Mouse (Mus musculus) neural tube, embryonic 10.5 days (tissue): ENCODE results near the gene Krt34.

Experiments used
- DNase-seq: peaks from one replicate; pipeline ENCODE4 v3.0.0-alpha.2; 2017; ENCODE audit warnings: low spot score; ENCODE audit errors: extremely low spot score

Krt34 gene

GRCm38 (mm10) chr11:100041454-100041853 is at the start of gene Krt34:
TSS of gene Krt34 (minus strand) at chr11:100041554.
- no peak for DNase-seq

GRCm38 (mm10) chr11:100088378-100089025 is 47.1 kb upstream of the Krt34 start:
- DNase-seq: no peak

DNA sequence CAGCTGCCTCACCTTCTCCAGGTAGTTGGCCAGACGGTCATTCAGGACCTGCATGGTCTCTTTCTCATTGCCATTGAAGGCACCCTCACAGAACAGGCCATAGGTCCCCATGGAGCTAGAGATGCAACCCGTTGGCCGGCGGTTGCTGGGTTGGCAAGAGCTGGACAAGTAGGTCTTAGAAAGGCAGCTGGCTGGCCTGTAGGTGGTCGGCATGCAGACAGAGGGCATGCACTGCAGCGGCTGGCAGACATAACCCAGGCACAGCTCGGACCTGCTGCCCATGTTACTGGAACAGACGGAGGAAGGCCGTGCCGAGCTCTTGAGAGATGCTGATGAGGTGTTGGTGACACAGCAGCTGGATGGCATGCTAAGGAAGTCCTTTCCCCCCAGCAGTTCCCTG is 46.5 kb upstream of the Krt34 start, which contains the start of gene Krt32:
TSS of gene Krt32 (minus strand) at position 366 of the 400 bp plus-strand sequence.
- no peak for DNase-seq

DNA sequence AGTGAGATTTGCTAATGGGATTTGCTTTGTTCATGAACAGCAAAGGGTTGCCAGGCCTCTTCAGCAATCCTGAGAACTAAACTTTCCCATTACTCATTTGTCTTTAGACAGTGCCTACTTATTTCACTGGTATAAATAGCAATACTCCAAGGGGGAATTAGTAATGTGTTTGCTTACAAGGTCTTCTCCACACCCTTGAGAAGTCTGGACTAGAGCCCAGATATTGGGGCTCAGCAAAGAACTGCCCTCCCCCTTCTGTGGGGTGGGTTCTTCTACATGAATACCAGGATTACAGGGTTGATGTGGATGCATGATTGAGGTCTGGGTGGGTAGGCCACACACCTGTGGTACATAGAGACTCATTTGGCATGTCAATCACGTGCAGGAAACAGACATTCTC is 32.5 kb upstream of the Krt34 start:
- DNase-seq: no peak

GRCm38 (mm10) chr11:100067293-100068036 is 26.1 kb upstream of the Krt34 start:
- DNase-seq: no peak

DNA sequence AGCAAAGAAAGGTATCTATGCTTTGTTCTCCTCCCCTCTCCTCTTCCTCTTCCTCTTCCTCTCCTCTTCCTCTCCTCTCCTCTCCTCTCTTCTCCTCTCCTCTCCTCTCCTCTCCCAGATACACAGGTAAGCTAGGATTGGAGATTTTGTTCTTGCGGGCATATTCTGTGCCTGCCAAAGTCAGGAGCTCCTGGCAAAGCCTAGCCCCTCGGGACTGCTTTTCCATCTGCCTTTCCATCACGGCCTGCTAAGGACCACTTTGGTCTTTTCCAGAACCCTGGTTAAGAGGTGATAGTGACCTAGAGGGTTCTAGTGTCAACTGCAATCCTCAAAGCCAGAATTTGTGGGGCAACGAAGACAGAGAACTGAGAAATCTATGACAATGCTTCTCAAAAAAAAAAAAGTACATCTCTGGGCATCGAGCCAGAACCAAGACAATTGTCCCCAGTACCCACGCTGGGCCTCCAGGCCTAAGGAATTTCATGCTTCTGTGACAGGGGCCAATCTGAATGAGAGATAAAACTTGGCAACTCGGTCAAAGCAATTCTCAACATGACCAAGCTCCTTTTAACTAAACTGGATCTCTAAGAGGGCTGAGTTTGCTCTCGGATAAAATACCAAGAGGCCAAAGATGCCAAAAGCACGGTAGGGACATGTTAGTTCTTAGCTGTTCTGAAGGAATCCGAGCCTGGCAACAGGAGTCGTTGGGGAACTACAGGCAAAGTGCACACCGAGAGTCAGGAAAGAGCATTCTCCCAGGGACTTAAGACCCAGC is 25.1 kb upstream of the Krt34 start:
- no peak for DNase-seq

DNA sequence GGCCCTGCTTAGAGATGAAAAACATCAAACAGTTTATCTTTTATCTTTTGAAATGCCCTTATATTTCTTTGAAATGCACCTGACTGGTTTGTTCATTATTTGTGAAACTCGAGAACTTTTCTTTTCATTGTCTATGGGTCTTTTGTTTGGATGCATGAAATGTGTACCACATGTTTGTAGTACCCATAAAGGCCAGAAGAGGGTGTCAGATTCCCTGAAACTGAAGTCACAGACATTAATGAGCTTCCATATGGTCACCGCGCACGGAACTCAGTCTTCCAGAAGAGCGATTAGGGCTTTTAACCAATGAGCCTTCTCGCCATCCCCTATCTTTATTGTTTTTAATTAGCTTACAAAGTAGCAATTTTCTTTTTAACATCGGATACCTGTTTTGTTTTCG is 17.5 kb upstream of the Krt34 start:
- no peak for DNase-seq

GRCm38 (mm10) chr11:100055686-100056655 is 14.6 kb upstream of the Krt34 start:
- no peak for DNase-seq

GRCm38 (mm10) chr11:100050451-100050850 is 9.1 kb upstream of the Krt34 start, which contains the start of gene Krt31:
TSS of gene Krt31 (minus strand) at chr11:100050551.
- no peak for DNase-seq

DNA sequence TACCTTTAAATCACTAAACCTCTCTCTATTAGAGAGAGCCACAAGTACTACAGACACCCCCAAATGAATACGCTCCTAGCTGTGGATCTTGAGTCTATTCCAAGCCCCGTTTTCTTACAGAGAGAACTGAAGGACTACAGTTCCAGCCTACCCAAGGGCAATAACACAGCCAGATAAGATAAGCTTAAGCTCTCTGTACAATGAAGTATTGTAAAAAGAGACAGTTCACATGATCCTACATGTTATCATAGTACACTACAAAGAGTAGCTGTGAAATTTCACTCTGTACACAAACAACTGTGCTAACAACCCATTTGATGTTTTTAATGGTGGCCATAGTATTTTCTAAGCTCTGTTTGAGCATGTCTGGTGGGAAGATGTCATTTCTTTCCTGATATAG is 5.8 kb upstream of the Krt34 start:
- DNase-seq: no peak

GRCm38 (mm10) chr11:100046303-100046866 is 5.0 kb upstream of the Krt34 start:
- DNase-seq: no peak

- DNase-seq: no peak
Observed at GRCm38 (mm10) chr11:100029768-100030167, 11.6 kb downstream of the Krt34 start, which contains the start of gene Krt33b. TSS of gene Krt33b (minus strand) at chr11:100029868.

DNA sequence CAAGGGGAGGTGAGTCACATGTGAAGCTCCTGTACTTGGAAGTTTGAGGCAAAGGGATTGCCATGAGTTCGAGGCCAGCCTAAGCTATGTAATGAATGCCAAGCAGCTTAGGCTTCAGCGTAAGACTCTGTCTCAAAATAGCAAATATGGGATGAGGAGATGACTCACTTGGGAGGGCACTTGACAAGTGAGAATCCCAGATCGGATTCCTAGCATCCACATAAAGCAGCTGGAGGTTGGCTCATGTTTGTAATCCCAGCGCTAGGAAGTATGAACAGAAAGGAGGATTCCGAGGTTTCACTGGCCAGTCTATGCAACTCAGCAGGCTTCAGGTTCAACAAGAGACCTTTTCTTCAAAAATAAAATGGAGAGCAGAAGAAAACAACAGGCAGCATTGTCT is 19.9 kb downstream of the Krt34 start:
- DNase-seq: no peak

GRCm38 (mm10) chr11:100019466-100019865 is 21.9 kb downstream of the Krt34 start:
- no peak for DNase-seq

- no peak for DNase-seq
Observed at GRCm38 (mm10) chr11:100016112-100016511, 25.2 kb downstream of the Krt34 start, which contains the start of gene Krt33a. TSS of gene Krt33a (minus strand) at chr11:100016212.

DNA sequence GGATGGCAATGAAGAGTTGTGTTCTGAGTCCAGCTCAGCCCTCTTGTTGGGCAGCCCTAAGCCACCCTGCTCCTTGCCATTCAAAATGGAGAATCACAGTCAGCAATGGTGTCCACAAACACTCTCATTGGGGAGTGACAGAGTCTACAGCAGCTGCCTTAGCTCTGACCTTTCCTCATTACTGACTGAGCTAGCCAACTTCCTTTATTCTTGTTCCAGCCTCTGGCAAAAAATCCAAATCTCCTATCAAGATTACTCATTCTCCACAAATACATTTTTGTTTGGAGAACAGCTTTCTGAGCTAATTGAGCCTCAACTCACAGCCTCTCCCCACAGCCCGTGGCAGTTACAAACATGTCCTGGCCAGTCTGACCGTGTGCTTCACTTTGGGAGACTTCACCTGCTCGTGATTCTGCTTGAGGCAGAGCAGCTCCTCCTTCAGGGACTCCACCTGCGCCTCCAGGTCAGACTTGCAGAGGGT is 27.6 kb downstream of the Krt34 start:
- DNase-seq: no peak

DNA sequence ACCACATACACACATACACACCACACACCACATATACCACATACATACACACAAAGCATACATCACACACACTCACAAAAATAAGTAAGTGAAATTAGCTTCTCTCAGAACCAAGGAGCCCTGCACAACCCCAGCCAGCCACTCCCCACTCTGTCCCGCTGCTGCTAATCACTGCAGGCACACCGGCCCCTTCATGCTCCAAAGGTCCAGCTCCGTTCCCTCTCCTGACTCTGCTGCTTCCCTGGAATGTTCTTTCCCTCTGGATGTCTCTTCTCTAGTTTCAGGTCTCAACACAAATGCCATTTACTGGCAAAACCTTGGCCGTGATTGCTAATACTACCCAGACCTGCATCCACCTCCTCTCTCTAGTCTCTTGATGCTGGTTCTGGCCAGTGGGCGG is 30.7 kb downstream of the Krt34 start:
- DNase-seq: no peak

DNA sequence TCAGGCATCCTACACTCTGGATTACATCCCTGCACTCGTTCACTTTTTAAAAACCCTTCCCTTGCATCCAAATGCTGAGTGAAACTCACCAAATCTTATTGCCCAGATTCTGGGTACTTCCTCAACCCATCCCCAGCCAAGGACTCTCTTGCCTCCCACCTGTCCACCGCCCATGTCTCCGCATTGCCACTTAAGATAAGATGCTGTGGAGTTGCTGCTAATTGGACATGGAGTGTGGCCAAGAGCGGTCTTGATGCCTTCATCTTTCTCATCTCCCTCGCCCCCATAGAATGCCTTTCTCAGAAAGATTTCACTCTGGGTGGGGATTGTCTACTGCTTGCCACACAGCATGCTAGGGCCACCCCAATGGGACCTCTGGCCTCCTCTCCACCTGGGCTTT is 33.0 kb downstream of the Krt34 start:
- DNase-seq: no peak

DNA sequence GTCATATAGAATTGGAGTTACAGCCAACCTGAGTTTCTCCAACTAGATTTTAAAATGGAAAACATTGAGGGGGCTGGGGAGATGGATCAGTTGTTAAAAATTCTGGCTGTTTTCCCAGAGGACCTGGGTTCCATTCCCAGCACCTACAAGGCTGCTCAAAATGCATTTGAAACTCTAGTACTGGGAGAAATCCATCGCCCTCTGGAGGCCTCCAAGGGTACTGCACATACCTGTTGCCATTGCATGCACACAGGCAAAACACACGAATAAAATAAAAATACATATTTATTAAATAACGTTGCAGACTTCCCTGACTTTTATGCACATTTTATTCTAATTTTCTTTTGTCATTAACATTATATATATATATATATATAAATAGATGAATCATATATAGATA is 34.7 kb downstream of the Krt34 start:
- DNase-seq: no peak

DNA sequence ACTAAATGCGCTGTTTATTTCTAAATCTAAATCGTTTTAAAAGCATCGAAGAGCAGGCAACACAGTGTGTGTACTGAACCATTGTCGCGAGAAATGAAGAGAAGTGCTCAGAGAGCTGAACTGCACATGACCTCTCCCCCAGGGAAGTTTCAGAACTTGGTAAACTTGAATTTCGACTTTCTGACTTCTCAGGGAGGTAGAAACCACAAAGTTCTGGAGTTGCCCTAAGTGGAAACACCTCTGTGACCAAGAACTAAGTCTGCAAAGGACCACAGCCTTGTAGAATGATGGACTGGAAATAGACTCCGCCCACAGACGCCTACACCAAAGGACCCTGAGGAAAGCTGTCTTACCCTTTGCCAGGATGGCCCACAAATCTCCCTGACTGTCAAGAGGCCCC is 35.4 kb downstream of the Krt34 start:
- no peak for DNase-seq
